Mouse (Mus musculus): ENCODE measurements around the gene Macrod1.

Macrod1 gene

DNA sequence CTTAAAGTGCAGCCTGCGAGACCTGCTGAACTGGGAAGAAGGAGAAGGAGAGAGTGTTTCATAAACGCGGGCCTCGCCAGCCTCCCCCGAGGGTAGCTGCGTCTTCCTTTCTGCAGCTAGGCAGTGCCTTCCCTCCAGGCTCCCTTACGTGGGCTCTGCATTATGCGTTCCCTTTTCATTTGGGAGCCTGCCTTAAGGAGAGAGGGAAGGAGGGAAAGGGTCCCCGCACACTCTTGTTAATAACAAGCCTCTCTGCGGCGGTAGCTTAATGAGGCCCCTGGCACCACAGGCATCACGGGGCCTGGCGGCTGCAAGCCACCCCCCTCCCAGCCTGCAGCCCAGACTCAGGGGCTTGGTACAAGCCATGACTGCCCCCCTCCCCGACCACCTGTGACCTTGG lies 57.0 kb downstream of the Macrod1 start:
- no peak for DNase-seq (ENCODE audit: low spot score in 2 of 2)

DNA sequence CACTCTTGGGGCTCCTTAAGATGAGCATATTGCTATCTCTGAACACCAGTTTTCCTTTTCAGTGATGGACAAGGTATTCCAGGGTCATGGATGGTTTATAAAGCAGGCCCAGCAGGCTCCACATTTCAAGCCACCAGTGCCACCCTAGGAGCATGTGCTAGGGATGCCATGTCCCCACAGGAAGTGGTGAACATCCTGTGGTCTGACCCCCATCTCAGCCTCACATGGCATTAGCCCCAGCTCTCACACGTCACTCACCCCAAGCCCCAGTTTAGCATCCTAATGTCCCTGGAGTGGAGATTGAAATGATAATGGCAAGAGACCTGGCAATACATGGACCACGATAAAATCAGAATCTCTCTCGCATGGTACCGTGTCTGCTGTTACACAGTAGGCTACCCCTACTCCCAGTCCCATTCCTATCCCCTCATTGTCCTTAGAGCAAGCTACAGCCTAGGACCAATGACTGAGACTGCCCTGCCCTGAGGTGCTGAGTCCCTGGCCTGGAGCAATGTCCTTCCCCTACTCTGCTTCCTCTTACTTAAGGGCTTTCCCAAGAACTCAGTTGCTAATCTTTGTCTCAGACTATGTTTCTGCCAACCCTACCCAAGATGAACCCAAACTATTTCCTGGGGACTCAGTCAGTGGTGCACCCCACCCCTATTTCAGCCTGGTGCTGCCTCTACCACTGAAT lies 59.6 kb downstream of the Macrod1 start:
- DNase-seq (ENCODE audit: low spot score in 2 of 2) = no peak

DNA sequence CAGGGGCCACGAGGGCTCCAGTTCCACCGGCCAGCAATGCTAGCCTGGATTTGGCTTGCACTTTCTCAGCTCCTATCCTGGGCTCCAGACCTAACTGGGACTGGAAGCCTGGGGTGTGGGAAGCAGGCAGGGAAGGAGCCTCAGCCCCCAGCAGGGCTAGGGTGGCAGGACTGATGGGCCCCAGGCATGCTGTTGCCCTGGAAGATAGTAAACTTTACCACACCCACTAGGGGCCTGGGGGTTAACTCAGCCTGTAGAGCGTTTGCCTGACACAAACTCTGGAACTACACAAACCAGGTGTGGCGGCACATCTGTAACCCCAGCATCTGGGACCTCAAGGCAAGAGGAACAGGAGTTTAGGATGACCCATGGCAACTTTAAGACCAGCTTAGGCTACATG lies 60.5 kb downstream of the Macrod1 start:
- peak in 1 of 2 experiments; percentile 29 for DNase-seq (ENCODE audit: low spot score in 2 of 2)

DNA sequence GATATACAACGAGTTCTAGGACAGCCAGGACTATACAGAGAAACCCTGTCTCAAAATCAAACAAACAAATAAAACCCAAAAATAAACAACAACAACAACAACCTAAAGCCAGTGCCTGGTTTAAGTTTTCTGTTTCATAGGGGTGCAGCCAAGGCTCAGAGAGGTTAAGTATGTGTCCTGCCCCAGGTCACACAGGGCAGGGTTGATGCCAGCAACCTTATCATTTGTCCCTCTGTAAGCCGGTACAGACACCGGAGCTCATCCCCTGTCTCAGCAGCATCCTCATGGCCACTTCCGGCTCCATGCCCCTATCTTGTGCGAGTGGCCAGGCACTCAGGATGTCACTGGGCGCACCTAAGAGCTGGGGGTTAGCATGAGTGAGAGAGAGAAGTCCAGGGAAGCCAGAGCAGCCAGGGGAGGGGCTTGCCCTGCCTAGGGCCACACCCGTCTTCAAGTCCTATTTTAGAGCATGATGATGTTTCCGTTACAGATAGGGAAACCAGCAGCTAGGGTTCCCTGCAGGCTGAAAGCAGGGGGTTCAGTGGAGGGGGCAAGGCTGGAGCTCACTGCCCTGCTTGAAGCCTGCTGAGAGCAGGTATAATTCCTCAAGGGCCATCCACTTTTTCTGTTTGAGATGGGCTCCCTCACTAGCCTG lies 61.2 kb downstream of the Macrod1 start:
- DNase-seq (ENCODE audit: low spot score in 2 of 2) = peak; percentile 28 to 46

GRCm38 (mm10) chr19:7121252-7121651 lies 64.6 kb downstream of the Macrod1 start:
- no peak for DNase-seq (ENCODE audit: low spot score in 2 of 2)

DNA sequence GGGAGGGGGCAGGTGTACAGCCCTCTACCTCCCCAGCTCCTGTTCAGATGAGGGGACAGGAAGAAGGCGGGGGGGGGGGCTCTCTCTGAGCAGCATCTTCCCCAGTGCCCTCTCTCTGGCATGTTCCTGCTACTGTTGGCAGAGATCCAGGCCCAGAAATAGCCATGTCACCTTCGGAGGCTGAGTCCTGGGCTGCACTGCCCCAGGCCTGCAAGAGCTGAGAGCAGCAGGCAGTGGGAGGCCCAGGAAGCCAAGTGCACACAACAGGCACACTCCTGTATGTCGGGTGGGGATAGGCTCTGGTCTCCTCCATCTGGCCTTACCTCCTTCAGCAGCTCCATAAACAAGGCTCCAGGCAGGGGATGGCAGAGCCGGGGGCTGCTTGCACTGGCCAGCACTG lies 65.7 kb downstream of the Macrod1 start:
- no peak for DNase-seq (ENCODE audit: low spot score in 2 of 2)

GRCm38 (mm10) chr19:7122698-7123306 lies 66.2 kb downstream of the Macrod1 start:
- DNase-seq (ENCODE audit: low spot score in 2 of 2) = no peak

DNA sequence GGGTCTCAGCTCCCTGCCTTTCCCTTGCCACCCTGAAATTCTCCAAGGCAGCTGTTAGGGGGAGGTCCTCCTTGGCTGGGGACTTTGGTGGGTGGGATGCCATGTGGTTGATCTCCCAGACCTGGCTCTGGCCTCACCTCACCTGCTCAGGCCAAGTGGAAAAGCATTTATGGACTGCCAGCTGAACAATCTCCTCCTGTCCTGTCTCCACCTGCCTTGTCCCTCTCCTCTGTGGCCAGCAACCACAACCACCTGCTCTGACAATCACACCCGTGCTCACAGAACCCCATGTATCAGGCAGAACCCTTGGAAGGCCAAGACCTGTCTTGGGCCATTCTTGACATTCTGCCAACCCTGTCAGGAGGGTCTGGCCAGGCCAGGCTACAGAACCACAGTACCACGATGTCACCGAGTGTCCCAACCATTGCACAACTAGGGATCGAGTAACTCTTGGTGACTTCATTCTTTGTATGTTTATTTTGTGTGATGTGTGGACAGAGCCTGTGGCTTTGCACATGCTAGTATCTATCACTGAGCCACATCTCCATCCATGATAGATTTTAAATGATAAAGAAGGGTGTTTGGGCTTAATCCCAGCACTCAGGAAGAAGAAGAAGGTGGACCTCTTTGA lies 69.0 kb downstream of the Macrod1 start:
- DNase-seq (ENCODE audit: low spot score in 2 of 2) = no peak

DNA sequence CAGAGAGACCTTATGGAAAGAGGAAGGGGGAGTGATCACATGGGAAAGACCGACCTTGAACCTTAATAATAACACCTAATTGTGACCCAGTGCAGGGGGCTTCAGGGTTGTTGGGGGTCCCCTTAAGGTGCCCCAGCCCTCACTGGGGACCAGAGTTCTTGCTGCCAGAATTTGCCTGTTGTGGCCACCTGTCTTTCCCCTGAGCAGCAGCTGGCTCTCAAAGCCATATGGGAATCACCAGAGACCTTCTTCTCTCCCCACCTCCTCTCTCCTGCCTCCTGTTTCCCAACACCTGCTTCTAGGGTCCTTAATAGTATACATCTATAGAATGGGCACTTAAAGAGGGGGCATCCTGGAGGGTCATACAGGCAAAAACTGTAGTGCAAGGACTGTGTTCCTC lies 69.6 kb downstream of the Macrod1 start:
- no peak for DNase-seq (ENCODE audit: low spot score in 2 of 2)

DNA sequence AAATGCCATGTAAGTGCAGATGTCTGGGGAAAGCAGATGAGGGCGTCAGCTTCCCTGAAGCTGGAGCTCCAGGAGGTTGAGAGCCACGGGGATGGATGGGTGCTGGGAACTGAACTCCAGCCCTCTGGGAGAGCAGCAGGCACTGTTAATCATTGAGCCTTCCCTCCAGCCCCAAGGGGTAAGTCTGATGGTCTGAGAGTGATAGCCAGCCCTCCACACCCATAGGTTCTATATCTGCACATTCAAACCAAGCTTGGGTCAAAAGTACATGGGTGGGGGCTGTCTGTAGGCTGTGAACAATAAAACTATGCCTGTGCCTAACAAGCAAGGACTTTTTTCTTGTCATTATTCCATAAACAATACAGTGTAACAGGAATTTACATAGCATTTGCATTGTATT lies 70.3 kb downstream of the Macrod1 start:
- no peak for DNase-seq (ENCODE audit: low spot score in 2 of 2)

GRCm38 (mm10) chr19:7128551-7129475 lies 72.2 kb downstream of the Macrod1 start:
- DNase-seq (ENCODE audit: low spot score in 2 of 2) = no peak

- DNase-seq (ENCODE audit: low spot score in 2 of 2) = no peak
Observed at GRCm38 (mm10) chr19:7130317-7130716, 73.7 kb downstream of the Macrod1 start.

- DNase-seq (ENCODE audit: low spot score in 2 of 2) = no peak
Observed at GRCm38 (mm10) chr19:7133436-7133835, 76.8 kb downstream of the Macrod1 start.

DNA sequence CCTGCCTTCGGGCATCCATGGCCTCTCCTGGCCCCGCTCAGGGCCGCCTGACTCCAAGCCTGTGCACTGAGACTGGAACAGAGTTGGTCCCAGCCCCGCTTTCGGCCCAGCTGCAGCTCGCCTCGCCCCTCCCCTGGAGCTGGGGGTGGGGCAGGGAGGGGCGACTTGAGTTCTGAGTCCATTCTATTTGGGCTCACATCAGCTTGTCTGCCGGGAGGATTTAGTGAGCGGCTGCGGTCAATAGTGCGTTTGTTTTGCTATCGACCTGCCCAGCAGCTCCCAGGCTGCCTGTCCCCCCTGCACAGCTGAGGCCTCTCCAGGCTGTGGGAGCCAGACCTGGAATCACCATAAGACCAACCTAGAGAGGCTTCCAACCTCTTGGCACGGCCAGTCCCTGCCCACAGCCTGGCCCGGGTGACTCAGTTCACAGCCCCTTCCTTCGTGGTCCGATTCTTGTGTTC lies 78.1 kb downstream of the Macrod1 start:
- no peak for DNase-seq (ENCODE audit: low spot score in 2 of 2)

GRCm38 (mm10) chr19:7135525-7135924 lies 78.9 kb downstream of the Macrod1 start:
- no peak for DNase-seq (ENCODE audit: low spot score in 2 of 2)

DNA sequence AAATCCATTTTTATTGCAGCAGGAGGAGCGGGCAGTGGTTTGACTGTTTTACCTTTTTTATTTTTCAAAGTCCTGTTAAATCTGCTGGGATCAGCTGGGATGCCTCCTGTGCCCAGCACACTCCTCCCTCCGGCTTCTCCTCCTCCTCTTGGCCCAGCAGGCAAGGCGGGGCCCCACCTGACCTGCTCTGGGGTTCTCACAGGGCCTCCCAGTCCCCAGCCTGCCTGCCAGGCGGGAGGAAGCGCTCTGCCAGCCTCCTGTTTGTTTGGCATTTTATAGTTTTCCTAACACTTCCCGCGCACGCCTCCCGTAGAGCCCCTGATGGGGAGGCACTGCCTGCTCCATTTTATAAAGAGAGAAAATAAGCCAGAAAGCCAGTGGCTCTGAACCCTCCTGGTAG lies 79.4 kb downstream of the Macrod1 start:
- DNase-seq (ENCODE audit: low spot score in 2 of 2) = no peak

DNA sequence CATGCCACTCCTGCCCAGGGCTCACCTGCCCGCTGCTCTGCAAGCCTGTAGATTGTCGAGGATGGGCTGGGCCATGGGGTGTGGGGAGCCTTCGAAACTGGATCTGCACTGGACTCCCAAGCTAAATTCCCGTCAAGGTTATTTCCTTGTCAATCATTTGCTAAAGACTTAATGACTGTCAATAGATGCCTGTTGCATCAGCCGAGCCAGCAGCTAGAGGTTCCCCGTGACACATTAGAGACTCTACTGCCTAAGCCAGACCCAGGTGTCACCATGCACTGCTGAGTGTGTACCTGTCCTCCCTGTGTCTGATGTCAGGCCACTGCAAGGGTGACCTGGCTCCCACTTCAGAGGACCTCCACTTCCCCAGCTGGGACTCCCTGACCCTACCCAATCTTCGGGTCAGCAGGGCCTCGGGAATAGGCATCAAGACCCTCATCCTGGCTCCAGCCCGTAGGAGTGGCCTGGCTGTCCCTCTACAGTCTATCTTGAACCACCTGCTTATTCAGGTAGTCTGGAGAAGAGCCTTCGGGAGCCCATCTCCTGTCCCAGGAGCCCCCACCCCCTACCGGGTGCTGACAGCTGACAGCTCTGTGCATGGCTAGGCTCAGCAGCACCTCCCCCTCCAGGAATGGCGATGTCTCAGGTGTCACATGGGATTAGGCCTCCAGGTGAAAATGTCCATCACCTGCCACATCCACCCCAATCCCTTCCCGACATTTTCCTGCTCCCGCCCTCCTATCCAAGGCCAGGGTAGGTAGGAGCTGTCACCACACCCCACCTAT lies 80.3 kb downstream of the Macrod1 start:
- no peak for DNase-seq (ENCODE audit: low spot score in 2 of 2)

DNA sequence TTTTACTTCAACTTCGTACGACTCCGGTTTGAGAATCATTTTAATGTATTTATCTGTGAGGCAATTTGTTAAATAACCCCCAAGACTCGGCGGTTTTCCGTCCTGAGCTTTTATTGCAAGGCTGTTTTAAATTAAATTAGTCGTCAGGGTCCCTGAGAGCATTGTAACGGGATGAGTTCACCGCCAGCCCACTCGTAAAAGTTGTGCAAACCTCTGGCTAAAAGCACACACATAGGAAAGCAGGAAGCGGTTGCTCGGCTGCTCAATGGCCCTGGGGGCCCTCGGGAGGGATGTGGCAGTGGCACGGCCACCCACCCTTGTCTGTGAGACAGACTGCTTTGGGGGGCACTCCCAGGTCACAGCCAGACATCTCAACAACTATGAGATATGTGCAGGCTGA lies 81.7 kb downstream of the Macrod1 start:
- DNase-seq (ENCODE audit: low spot score in 2 of 2) = no peak

DNA sequence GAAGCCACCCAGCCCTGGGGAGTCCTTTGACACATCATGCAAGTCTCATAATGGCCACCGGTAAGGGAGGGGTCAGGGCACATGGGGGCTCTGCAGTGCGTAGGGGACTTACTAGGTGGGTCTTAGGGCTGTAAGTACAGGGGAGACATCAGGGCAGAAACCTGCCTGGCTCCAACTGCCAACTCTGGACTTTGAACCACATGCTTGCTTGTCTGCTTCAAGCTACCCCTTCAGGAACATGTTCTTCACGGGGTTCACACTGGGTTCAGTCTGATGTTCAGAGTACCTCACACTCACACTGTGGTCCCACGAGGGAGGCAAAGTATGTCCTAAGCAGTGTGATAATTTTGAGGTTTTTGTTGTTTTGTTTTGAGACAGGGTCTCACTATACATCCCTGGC lies 82.7 kb downstream of the Macrod1 start:
- DNase-seq (ENCODE audit: low spot score in 2 of 2) = no peak

DNA sequence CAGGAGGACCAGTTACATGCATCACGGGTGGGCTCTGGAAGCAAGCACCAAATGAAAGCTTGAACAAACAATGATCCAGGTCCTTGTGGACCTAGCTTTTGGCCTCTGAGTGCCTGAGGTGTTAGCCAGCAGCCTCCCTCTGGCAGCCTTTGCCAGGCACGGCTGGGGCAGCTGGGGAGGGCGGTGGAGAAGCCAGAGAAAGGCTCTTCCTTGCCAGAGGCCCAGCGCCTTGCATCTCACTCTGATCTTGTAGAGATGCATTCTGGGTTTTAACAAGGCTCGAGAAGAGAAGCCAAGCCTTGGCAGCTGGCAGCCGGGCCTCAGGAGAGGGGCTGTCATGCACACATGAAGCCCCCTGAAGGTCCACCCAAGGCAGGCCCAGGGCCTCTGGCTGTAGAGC lies 83.8 kb downstream of the Macrod1 start:
- DNase-seq (ENCODE audit: low spot score in 2 of 2) = no peak
